Mouse (Mus musculus) kidney, embryonic 15.5 days (tissue): ENCODE measurements around the gene Gpatch8. TPM values are rescaled to one million over a fixed set of nuclear protein-coding genes. Genes with fewer than 3 reads are reported as not detected.

Source experiments
- ATAC-seq: fragments of 200-750 bp; cut with Nextera tagmentation; replicated peaks from 2 replicates; pipeline ENCODE4 v1.8.0; 2017; ENCODE audit warnings: moderate TSS enrichment; ENCODE audit not compliant: low FRiP score
- H3K27ac ChIP-seq: fragments of 300-500 bp; sonication (generic); 2 replicates; pipeline ENCODE4 v1.5.1; 2015; ENCODE audit warnings: mild to moderate bottlenecking, inconsistent platforms
- H3K27me3 ChIP-seq: fragments of 300-500 bp; sonication (generic); 2 replicates; pipeline ENCODE4 v1.6.1; 2015; ENCODE audit warnings: inconsistent platforms
- H3K36me3 ChIP-seq: fragments of 300-500 bp; sonication (generic); 2 replicates; pipeline ENCODE4 v1.6.1; 2015; ENCODE audit warnings: inconsistent platforms
- H3K4me1 ChIP-seq: fragments of 300-500 bp; sonication (generic); 2 replicates; pipeline ENCODE4 v1.6.1; 2015; ENCODE audit warnings: inconsistent platforms
- H3K4me2 ChIP-seq: fragments of 300-500 bp; sonication (generic); 2 replicates; pipeline ENCODE4 v1.6.1; 2015; ENCODE audit warnings: moderate library complexity, mild to moderate bottlenecking, inconsistent platforms
- H3K4me3 ChIP-seq: fragments of 300-500 bp; sonication (generic); replicated peaks from 2 replicates; pipeline ENCODE4 v1.5.1; 2015; ENCODE audit warnings: mild to moderate bottlenecking, inconsistent platforms
- H3K9ac ChIP-seq: fragments of 300-500 bp; sonication (generic); 2 replicates; pipeline ENCODE4 v1.6.1; 2015; ENCODE audit warnings: mild to moderate bottlenecking, inconsistent platforms
- H3K9me3 ChIP-seq: fragments of 300-500 bp; sonication (generic); replicated peaks from 2 replicates; pipeline ENCODE4 v1.6.1; 2016; ENCODE audit warnings: inconsistent platforms
- whole genome bisulfite sequencing: fragments of 180-500 bp; shearing (Covaris S2); methylation state at CpG from one replicate; pipeline ENCODE4 v1.1.7; 2015; ENCODE audit warnings: mixed read lengths; 5-methylcytosine and 5-hydroxymethylcytosine counted together
- polyA plus RNA-seq: library from polyadenylated mRNA; unstranded; fragments of >200 nt; fragmentation: Nextera tagmentation; extraction: Ambion mirVana; gene quantifications from 2 replicates; pipeline ENCODE4 v1.2.1, GENCODE M21; 2015

The Gpatch8 gene
- polyA plus RNA-seq, 1 experiment from 2014 or later: 62.1 TPM

GRCm38 (mm10) chr11:102444781-102445180, 111.4 kb downstream of the Gpatch8 start:
- Histone ChIP-seq H3K4me3 (peak overlapping the region; percentile 97; the same call in 1 of the 2 replicates), H3K4me1 (peaks cover 61% of the 10 kb centered on the region), H3K4me2 (peak overlapping the region; percentile 90), H3K27ac (peak overlapping the region; percentile 96), H3K9ac (no peak overlapping the region), H3K9me3 (no peaks in the 10 kb centered on the region), H3K27me3 (no peaks in the 10 kb centered on the region; the same call in 1 of the 2 replicates), H3K36me3 (peaks cover 40% of the 10 kb centered on the region)
- ATAC-seq: no peak
- 12% methylated on average over 6 of the region's 6 CpGs for WGBS

- Histone ChIP-seq H3K4me3 (no peak overlapping the region), H3K4me2 (no peak overlapping the region; the same call in 1 of the 2 replicates)
- 82% methylated on average over 3 of the region's 3 CpGs for WGBS
Observed at GRCm38 (mm10) chr11:102444321-102444720, 111.9 kb downstream of the Gpatch8 start.

GRCm38 (mm10) chr11:102443740-102444139, 112.5 kb downstream of the Gpatch8 start:
- peaks cover 50% of the 10 kb centered on the region for H3K36me3 ChIP-seq
- no peak overlapping the region for H3K4me3 ChIP-seq
- no peak for ATAC-seq
- H3K4me1 ChIP-seq: peaks cover 54% of the 10 kb centered on the region
- 0 out of 2 replicates have a peak, but pooled peaks cover 3% of the 10 kb centered on the region for H3K27me3 ChIP-seq
- no peak overlapping the region for H3K9ac ChIP-seq
- no peak overlapping the region for H3K27ac ChIP-seq
- H3K9me3 ChIP-seq: no peaks in the 10 kb centered on the region
- no peak overlapping the region for H3K4me2 ChIP-seq
- 73% methylated on average over 12 of the region's 12 CpGs for WGBS

More at GRCm38 (mm10) chr11:102444321-102444720, 111.9 kb downstream of the Gpatch8 start:
- H3K9ac ChIP-seq: no peak overlapping the region
- peaks cover 57% of the 10 kb centered on the region for H3K4me1 ChIP-seq
- ATAC-seq: no peak
- H3K36me3 ChIP-seq: peaks cover 44% of the 10 kb centered on the region
- no peak overlapping the region for H3K27ac ChIP-seq
- no peaks in the 10 kb centered on the region for H3K9me3 ChIP-seq
- H3K27me3 ChIP-seq: 0 out of 2 replicates have a peak, but pooled peaks cover under 1% of the 10 kb centered on the region

- peaks cover 64% of the 10 kb centered on the region for H3K36me3 ChIP-seq
- H3K4me3 ChIP-seq: no peak overlapping the region
- H3K9me3 ChIP-seq: no peaks in the 10 kb centered on the region
- no peak overlapping the region for H3K9ac ChIP-seq
- H3K27me3 ChIP-seq: 0 out of 2 replicates have a peak, but pooled peaks cover 3% of the 10 kb centered on the region
- 87% methylated on average over 6 of the region's 6 CpGs for WGBS
- H3K4me1 ChIP-seq: peaks cover 58% of the 10 kb centered on the region
- no peak overlapping the region for H3K27ac ChIP-seq
- ATAC-seq: no peak
- H3K4me2 ChIP-seq: no peak overlapping the region
Observed at GRCm38 (mm10) chr11:102442089-102442488, 114.1 kb downstream of the Gpatch8 start.

GRCm38 (mm10) chr11:102441434-102441833, 114.8 kb downstream of the Gpatch8 start:
- no peak for ATAC-seq
- Histone ChIP-seq H3K4me1 (peaks cover 56% of the 10 kb centered on the region), H3K36me3 (peaks cover 68% of the 10 kb centered on the region), H3K9ac (no peak overlapping the region), H3K4me2 (no peak overlapping the region), H3K27ac (no peak overlapping the region), H3K9me3 (no peaks in the 10 kb centered on the region), H3K27me3 (0 out of 2 replicates have a peak, but pooled peaks cover 3% of the 10 kb centered on the region), H3K4me3 (no peak overlapping the region)
- 88% methylated on average over 3 of the region's 3 CpGs for WGBS

GRCm38 (mm10) chr11:102440255-102440654, 115.9 kb downstream of the Gpatch8 start:
- ATAC-seq: no peak
- H3K4me3 ChIP-seq: no peak overlapping the region
- no peak overlapping the region for H3K4me2 ChIP-seq
- no peak overlapping the region for H3K27ac ChIP-seq
- WGBS: 86% methylated on average over 8 of the region's 8 CpGs
- 0 out of 2 replicates have a peak, but pooled peaks cover 3% of the 10 kb centered on the region for H3K27me3 ChIP-seq
- peaks cover 80% of the 10 kb centered on the region for H3K36me3 ChIP-seq
- no peak overlapping the region for H3K9ac ChIP-seq
- H3K9me3 ChIP-seq: no peaks in the 10 kb centered on the region
- H3K4me1 ChIP-seq: peaks cover 49% of the 10 kb centered on the region

GRCm38 (mm10) chr11:102439093-102440082, 116.8 kb downstream of the Gpatch8 start:
- no peak overlapping the region for H3K4me3 ChIP-seq
- 0 out of 2 replicates have a peak, but pooled peaks cover 3% of the 10 kb centered on the region for H3K27me3 ChIP-seq
- H3K9ac ChIP-seq: no peak overlapping the region
- no peak overlapping the region for H3K27ac ChIP-seq
- H3K4me2 ChIP-seq: no peak overlapping the region
- H3K9me3 ChIP-seq: no peaks in the 10 kb centered on the region
- peaks cover 87% of the 10 kb centered on the region for H3K36me3 ChIP-seq
- ATAC-seq: no peak
- H3K4me1 ChIP-seq: peaks cover 40% of the 10 kb centered on the region
- 82% methylated on average over 14 of the region's 14 CpGs for whole genome bisulfite sequencing

GRCm38 (mm10) chr11:102438212-102439092, 117.7 kb downstream of the Gpatch8 start:
- WGBS: 13% methylated on average over 77 of the region's 77 CpGs
- H3K9me3 ChIP-seq: no peaks in the 10 kb centered on the region
- peak overlapping the region; percentile 53 for H3K9ac ChIP-seq
- peak; percentile 24; the same call in 1 of the 2 replicates for ATAC-seq
- H3K36me3 ChIP-seq: peaks cover 89% of the 10 kb centered on the region
- H3K27me3 ChIP-seq: 0 out of 2 replicates have a peak, but pooled peaks cover 3% of the 10 kb centered on the region
- H3K4me1 ChIP-seq: peaks cover 32% of the 10 kb centered on the region
- H3K27ac ChIP-seq: peak overlapping the region; percentile 48; the same call in 1 of the 2 replicates
- peak overlapping the region; percentile 44 for H3K4me3 ChIP-seq
- peak overlapping the region; percentile 91 for H3K4me2 ChIP-seq

GRCm38 (mm10) chr11:102437120-102438061, 118.8 kb downstream of the Gpatch8 start:
- peak overlapping the region; percentile 91 for H3K4me2 ChIP-seq
- H3K27ac ChIP-seq: peak overlapping the region; percentile 48
- H3K27me3 ChIP-seq: 0 out of 2 replicates have a peak, but pooled peaks cover 3% of the 10 kb centered on the region
- ATAC-seq: peak; percentile 24
- peaks cover 83% of the 10 kb centered on the region for H3K36me3 ChIP-seq
- peak overlapping the region; percentile 44 for H3K4me3 ChIP-seq
- peaks cover 38% of the 10 kb centered on the region for H3K4me1 ChIP-seq
- peak overlapping the region; percentile 53 for H3K9ac ChIP-seq
- WGBS: 13% methylated on average over 84 of the region's 87 CpGs
- H3K9me3 ChIP-seq: no peaks in the 10 kb centered on the region

GRCm38 (mm10) chr11:102436471-102436790, 119.8 kb downstream of the Gpatch8 start:
- no peak overlapping the region for H3K4me2 ChIP-seq
- H3K27me3 ChIP-seq: 0 out of 2 replicates have a peak, but pooled peaks cover 3% of the 10 kb centered on the region
- peaks cover 46% of the 10 kb centered on the region for H3K4me1 ChIP-seq
- WGBS: 85% methylated on average over 10 of the region's 10 CpGs
- H3K9me3 ChIP-seq: no peaks in the 10 kb centered on the region
- peaks cover 74% of the 10 kb centered on the region for H3K36me3 ChIP-seq
- no peak overlapping the region for H3K9ac ChIP-seq
- ATAC-seq: no peak
- no peak overlapping the region for H3K4me3 ChIP-seq
- no peak overlapping the region for H3K27ac ChIP-seq
